Mouse (Mus musculus) forebrain, embryonic 13.5 days (tissue): Measurements from ENCODE around the gene Tnip2. TPM values are rescaled to one million over a fixed set of nuclear protein-coding genes. Genes with fewer than 3 reads are reported as not detected.

ENCODE experiments used
- polyA plus RNA-seq: library from polyadenylated mRNA; unstranded; fragments of >200 nt; fragmentation: Nextera tagmentation; extraction: Ambion mirVana; gene quantifications from 2 replicates; pipeline ENCODE4 v1.2.1, GENCODE M21; 2015

Tnip2 gene
- polyA plus RNA-seq, 1 experiment from 2014 or later = 5.1 TPM

Other genes with a start within 250 kb of the Tnip2 start
- gene Zfyve28, start 225.5 kb downstream of the Tnip2 start, polyA plus RNA-seq = 1.8 and 1.9 TPM in 2 replicates
- 0.08 TPM in 1 of 2 replicates, not detected in the other for gene Cfap99, start 225.4 kb downstream of the Tnip2 start, polyA plus RNA-seq
- 153 and 162 TPM in 2 replicates for gene Rnf4, start 177.7 kb downstream of the Tnip2 start, polyA plus RNA-seq
- gene Fam193a, start 144.1 kb downstream of the Tnip2 start, polyA plus RNA-seq = 19.0 and 19.3 TPM in 2 replicates
- gene Sh3bp2, start 11.8 kb upstream of the Tnip2 start, polyA plus RNA-seq = 19.1 and 23.1 TPM in 2 replicates
- 173 and 185 TPM in 2 replicates for gene Add1, start 59.7 kb upstream of the Tnip2 start, polyA plus RNA-seq
- gene Mfsd10, start 123.2 kb upstream of the Tnip2 start, polyA plus RNA-seq = 86.9 and 99.0 TPM in 2 replicates
- 23.3 and 24.6 TPM in 2 replicates for gene Nop14, start 146.2 kb upstream of the Tnip2 start, polyA plus RNA-seq
- 1.0 and 1.3 TPM in 2 replicates for gene Grk4, start 146.4 kb upstream of the Tnip2 start, polyA plus RNA-seq
- gene Htt, start 247.7 kb upstream of the Tnip2 start, polyA plus RNA-seq = 13.1 and 16.4 TPM in 2 replicates